Mouse (Mus musculus) bone marrow macrophage, adult 2 months (primary cell): ENCODE data around the gene Kcnma1.

Source experiments
- CTCF ChIP-seq: IDR thresholded peaks from 2 replicates; pipeline ENCODE4 v1.5.1; 2012; ENCODE audit warnings: low read depth, mild to moderate bottlenecking, low read length, moderate library complexity
- POLR2A ChIP-seq: IDR thresholded peaks from 2 replicates; pipeline ENCODE4 v1.6.1; 2012; ENCODE audit warnings: mild to moderate bottlenecking, low read depth, low read length, borderline replicate concordance

- TF ChIP-seq CTCF (no peak), POLR2A (no peak)
These were observed 189.4 kb downstream of the Kcnma1 start for GRCm38 (mm10) chr14:23824937-23825336.
